Mouse (Mus musculus): ENCODE data around the gene Clic6.

DNA sequence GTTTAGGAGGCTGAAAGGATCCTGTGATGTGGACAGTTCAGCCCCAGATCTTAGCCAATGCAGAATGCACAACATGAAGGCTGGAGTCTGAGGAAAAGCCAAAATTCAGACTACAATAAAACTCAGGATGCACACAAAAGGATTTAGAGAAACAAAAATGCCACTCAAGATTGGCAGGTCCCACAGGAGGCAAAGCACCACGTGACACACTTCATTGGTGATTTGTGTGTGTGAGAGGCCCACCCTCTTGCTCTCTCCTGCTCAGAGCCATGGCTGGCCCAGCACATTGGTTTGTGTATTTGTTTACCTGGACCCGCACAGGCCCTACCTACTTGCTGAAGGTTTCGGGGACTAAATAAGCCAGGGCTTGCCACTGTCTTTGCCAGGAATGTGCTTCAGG lies 44.3 kb upstream of the Clic6 start:
- TF ChIP-seq CTCF (IDR thresholded peaks at IDR 0.05; ENCODE audit: low read depth, low read length) (no peak), POLR2A (IDR thresholded peaks at IDR 0.05; ENCODE audit: insufficient read depth, low read length) (no peak)

Measured in ES-Bruce4 (cell line).